Mouse (Mus musculus) embryonic facial prominence, embryonic 12.5 days (tissue): ENCODE results near the gene Rrad. TPM values are rescaled to one million over a fixed set of nuclear protein-coding genes. Genes with fewer than 3 reads are reported as not detected.

ENCODE experiments used
- ATAC-seq: fragments of 200-750 bp; cut with Nextera tagmentation; 2 replicates; pipeline ENCODE4 v1.8.0; 2017; ENCODE audit not compliant: insufficient number of reproducible peaks, insufficient read depth, low FRiP score, low TSS enrichment
- H3K27ac ChIP-seq: fragments of 300-500 bp; sonication (generic); 2 replicates; pipeline ENCODE4 v1.5.1; 2016; ENCODE audit warnings: mild to moderate bottlenecking
- H3K27me3 ChIP-seq: fragments of 300-500 bp; sonication (generic); 2 replicates; pipeline ENCODE4 v1.6.1; 2016; ENCODE audit warnings: mild to moderate bottlenecking, moderate library complexity
- H3K36me3 ChIP-seq: fragments of 300-500 bp; sonication (generic); 2 replicates; pipeline ENCODE4 v1.6.1; 2016; ENCODE audit warnings: mild to moderate bottlenecking
- H3K4me1 ChIP-seq: fragments of 300-500 bp; sonication (generic); 2 replicates; pipeline ENCODE4 v1.6.1; 2016
- H3K4me2 ChIP-seq: fragments of 300-500 bp; sonication (generic); replicated peaks from 2 replicates; pipeline ENCODE4 v1.6.1; 2016; ENCODE audit warnings: mild to moderate bottlenecking, moderate library complexity
- H3K4me3 ChIP-seq: fragments of 300-500 bp; sonication (generic); 2 replicates; pipeline ENCODE4 v1.5.1; 2016; ENCODE audit warnings: mild to moderate bottlenecking
- H3K9ac ChIP-seq: fragments of 300-500 bp; sonication (generic); 2 replicates; pipeline ENCODE4 v1.6.1; 2016; ENCODE audit warnings: mild to moderate bottlenecking, moderate library complexity
- H3K9me3 ChIP-seq: fragments of 300-500 bp; sonication (generic); 2 replicates; pipeline ENCODE4 v1.6.1; 2016; ENCODE audit warnings: mild to moderate bottlenecking, moderate library complexity
- WGBS: fragments of 180-500 bp; shearing (Covaris S2); methylation state at CpG from one replicate; pipeline ENCODE4 v1.1.7; 2016; 5-methylcytosine and 5-hydroxymethylcytosine counted together
- polyA plus RNA-seq: library from polyadenylated mRNA; unstranded; fragments of >200 nt; fragmentation: Nextera tagmentation; extraction: Ambion mirVana; gene quantifications from 2 replicates; pipeline ENCODE4 v1.2.1, GENCODE M21; 2016

Rrad gene
- polyA plus RNA-seq, 1 experiment from 2014 or later, result 5.1 TPM

- Histone ChIP-seq H3K9me3 (no peaks in the 10 kb centered on the region), H3K36me3 (no peaks in the 10 kb centered on the region), H3K27me3 (peaks cover 30% of the 10 kb centered on the region), H3K9ac (no peak overlapping the region), H3K27ac (no peak overlapping the region), H3K4me1 (peaks cover 12% of the 10 kb centered on the region), H3K4me2 (no peak overlapping the region), H3K4me3 (no peak overlapping the region)
- WGBS, result 73% methylated on average over 6 of the region's 6 CpGs
- ATAC-seq, result no peak
Observed at GRCm38 (mm10) chr8:104632486-104632885, 1.4 kb upstream of the Rrad start.

- Histone ChIP-seq H3K4me2 (0 out of 2 replicates have a peak overlapping the region, but pooled peaks have one; percentile 66), H3K27me3 (peaks cover 33% of the 10 kb centered on the region), H3K36me3 (no peaks in the 10 kb centered on the region), H3K27ac (no peak overlapping the region), H3K9me3 (no peaks in the 10 kb centered on the region), H3K4me3 (no peak overlapping the region), H3K4me1 (peaks cover 12% of the 10 kb centered on the region), H3K9ac (no peak overlapping the region)
- WGBS, result 33% methylated on average over 5 of the region's 5 CpGs
- ATAC-seq, result no peak
Observed at GRCm38 (mm10) chr8:104631975-104632374, 848 bp upstream of the Rrad start.

GRCm38 (mm10) chr8:104630574-104630973 is 553 bp downstream of the Rrad start:
- H3K9ac ChIP-seq, result peak overlapping the region; percentile 24; the same call in 1 of the 2 replicates
- ATAC-seq, result no peak
- H3K4me2 ChIP-seq, result peak overlapping the region; percentile 66
- 2% methylated on average over 36 of the region's 36 CpGs for WGBS
- peak overlapping the region; percentile 37 for H3K4me3 ChIP-seq
- peaks cover 33% of the 10 kb centered on the region for H3K27me3 ChIP-seq
- H3K9me3 ChIP-seq, result no peaks in the 10 kb centered on the region
- H3K36me3 ChIP-seq, result no peaks in the 10 kb centered on the region
- H3K27ac ChIP-seq, result no peak overlapping the region
- H3K4me1 ChIP-seq, result peaks cover 12% of the 10 kb centered on the region

GRCm38 (mm10) chr8:104630111-104630479 is 1.0 kb downstream of the Rrad start:
- Histone ChIP-seq H3K9me3 (no peaks in the 10 kb centered on the region), H3K4me2 (peak overlapping the region; percentile 66), H3K9ac (no peak overlapping the region), H3K36me3 (no peaks in the 10 kb centered on the region), H3K27me3 (peaks cover 33% of the 10 kb centered on the region), H3K27ac (no peak overlapping the region), H3K4me1 (peaks cover 12% of the 10 kb centered on the region), H3K4me3 (peak overlapping the region; percentile 37; the same call in 1 of the 2 replicates)
- WGBS, result 33% methylated on average over 8 of the region's 8 CpGs
- ATAC-seq, result no peak

- Histone ChIP-seq H3K9me3 (no peaks in the 10 kb centered on the region), H3K9ac (no peak overlapping the region), H3K27me3 (peaks cover 33% of the 10 kb centered on the region), H3K4me1 (peaks cover 12% of the 10 kb centered on the region), H3K36me3 (no peaks in the 10 kb centered on the region), H3K4me3 (no peak overlapping the region), H3K4me2 (no peak overlapping the region), H3K27ac (no peak overlapping the region)
- no peak for ATAC-seq
- WGBS, result 76% methylated on average over 22 of the region's 22 CpGs
Observed at GRCm38 (mm10) chr8:104629306-104630110, 1.6 kb downstream of the Rrad start.

GRCm38 (mm10) chr8:104628402-104628801 is 2.7 kb downstream of the Rrad start:
- Histone ChIP-seq H3K9me3 (no peaks in the 10 kb centered on the region), H3K27me3 (peaks cover 33% of the 10 kb centered on the region), H3K27ac (no peak overlapping the region), H3K4me3 (no peak overlapping the region), H3K36me3 (no peaks in the 10 kb centered on the region), H3K9ac (no peak overlapping the region), H3K4me1 (peaks cover 12% of the 10 kb centered on the region), H3K4me2 (no peak overlapping the region)
- WGBS, result 93% methylated on average over 21 of the region's 21 CpGs
- ATAC-seq, result no peak

GRCm38 (mm10) chr8:104627065-104627740 is 3.9 kb downstream of the Rrad start:
- no peak overlapping the region for H3K9ac ChIP-seq
- H3K36me3 ChIP-seq, result no peaks in the 10 kb centered on the region
- H3K9me3 ChIP-seq, result no peaks in the 10 kb centered on the region
- H3K27ac ChIP-seq, result no peak overlapping the region
- no peak overlapping the region for H3K4me2 ChIP-seq
- ATAC-seq, result no peak
- no peak overlapping the region for H3K4me3 ChIP-seq
- H3K27me3 ChIP-seq, result peaks cover 33% of the 10 kb centered on the region
- H3K4me1 ChIP-seq, result peaks cover 12% of the 10 kb centered on the region
- 76% methylated on average over 4 of the region's 4 CpGs for WGBS

- Histone ChIP-seq H3K27ac (no peak within 1 kb of the TSS), H3K9me3 (no peaks in the 10 kb centered on the region), H3K27me3 (peaks cover 8% of the 10 kb centered on the region), H3K4me2 (no peak within 1 kb of the TSS), H3K4me1 (no peaks in the 10 kb centered on the region), H3K4me3 (no peak within 1 kb of the TSS), H3K9ac (no peak within 1 kb of the TSS), H3K36me3 (no peaks in the 10 kb centered on the region)
- no peak for ATAC-seq
- WGBS, result 81% methylated on average over 6 of the region's 6 CpGs
Observed at GRCm38 (mm10) chr8:104624161-104624560, 7.0 kb downstream of the Rrad start, which contains the start of gene Cdh16. TSS of gene Cdh16 (minus strand) at chr8:104624396.

- no peak overlapping the region for H3K27ac ChIP-seq
- H3K4me2 ChIP-seq, result no peak overlapping the region
- H3K4me3 ChIP-seq, result no peak overlapping the region
- H3K36me3 ChIP-seq, result no peaks in the 10 kb centered on the region
- no peaks in the 10 kb centered on the region for H3K9me3 ChIP-seq
- no peak overlapping the region for H3K9ac ChIP-seq
- no peak for ATAC-seq
- H3K27me3 ChIP-seq, result no peaks in the 10 kb centered on the region
- no peaks in the 10 kb centered on the region for H3K4me1 ChIP-seq
- 76% methylated on average over 5 of the region's 5 CpGs for whole genome bisulfite sequencing
Observed at GRCm38 (mm10) chr8:104620765-104621164, 10.4 kb downstream of the Rrad start.

GRCm38 (mm10) chr8:104613119-104613518 is 18.0 kb downstream of the Rrad start:
- H3K27me3 ChIP-seq, result no peaks in the 10 kb centered on the region
- no peaks in the 10 kb centered on the region for H3K36me3 ChIP-seq
- H3K4me2 ChIP-seq, result no peak overlapping the region
- no peak overlapping the region for H3K4me3 ChIP-seq
- H3K27ac ChIP-seq, result no peak overlapping the region
- H3K9ac ChIP-seq, result no peak overlapping the region
- H3K9me3 ChIP-seq, result no peaks in the 10 kb centered on the region
- H3K4me1 ChIP-seq, result no peaks in the 10 kb centered on the region
- 85% methylated on average over 4 of the region's 4 CpGs for WGBS
- no peak for ATAC-seq

GRCm38 (mm10) chr8:104611613-104612012 is 19.5 kb downstream of the Rrad start:
- H3K4me1 ChIP-seq, result no peaks in the 10 kb centered on the region
- no peaks in the 10 kb centered on the region for H3K27me3 ChIP-seq
- no peak overlapping the region for H3K4me2 ChIP-seq
- ATAC-seq, result no peak
- no peaks in the 10 kb centered on the region for H3K9me3 ChIP-seq
- H3K4me3 ChIP-seq, result no peak overlapping the region
- no peak overlapping the region for H3K27ac ChIP-seq
- no peaks in the 10 kb centered on the region for H3K36me3 ChIP-seq
- 73% methylated on average over 4 of the region's 4 CpGs for WGBS
- no peak overlapping the region for H3K9ac ChIP-seq

- H3K4me1 ChIP-seq, result 0 out of 2 replicates have a peak, but pooled peaks cover 5% of the 10 kb centered on the region
- H3K27ac ChIP-seq, result no peak overlapping the region
- no peaks in the 10 kb centered on the region for H3K36me3 ChIP-seq
- no peaks in the 10 kb centered on the region for H3K27me3 ChIP-seq
- H3K9me3 ChIP-seq, result no peaks in the 10 kb centered on the region
- no peak for ATAC-seq
- H3K9ac ChIP-seq, result no peak overlapping the region
- WGBS, result 83% methylated on average over 12 of the region's 12 CpGs
- H3K4me2 ChIP-seq, result no peak overlapping the region
- no peak overlapping the region for H3K4me3 ChIP-seq
Observed at GRCm38 (mm10) chr8:104610185-104610766, 20.9 kb downstream of the Rrad start.
